Mouse (Mus musculus): ENCODE results near the gene Slc9a8. TPM values are rescaled to one million over a fixed set of nuclear protein-coding genes. Genes with fewer than 3 reads are reported as not detected.
A peak's percentile ranks its signal among the peaks of the same experiment; 100 is the strongest.

Slc9a8 gene
- polyA plus RNA-seq (2016; fragmentation: Nextera tagmentation; extraction: Ambion mirVana): 24.2 and 24.3 TPM in 2 replicates

GRCm38 (mm10) chr2:167421330-167422149 lies at the start of gene Slc9a8:
TSS of gene Slc9a8 (plus strand) at chr2:167421712.
- H3K4me3 ChIP-seq: peak within 1 kb of the TSS; percentile 84
- under 1% methylated on average over 60 of the region's 66 CpGs for WGBS
- H3K4me1 ChIP-seq: peaks cover 19% of the 10 kb centered on the region
- H3K9ac ChIP-seq: peak within 1 kb of the TSS; percentile 94
- peak; percentile 97 for ATAC-seq (ENCODE audit: low FRiP score)
- no peaks in the 10 kb centered on the region for H3K27me3 ChIP-seq
- H3K9me3 ChIP-seq (replicated peaks): no peaks in the 10 kb centered on the region
- peaks cover 29% of the 10 kb centered on the region for H3K36me3 ChIP-seq
- H3K4me2 ChIP-seq (replicated peaks): peak within 1 kb of the TSS; percentile 78
- peak within 1 kb of the TSS; percentile 98 for H3K27ac ChIP-seq

GRCm38 (mm10) chr2:167373266-167373665 lies 48.2 kb upstream of the Slc9a8 start:
- H3K9me3 ChIP-seq (replicated peaks): no peaks in the 10 kb centered on the region
- H3K4me3 ChIP-seq: no peak overlapping the region
- WGBS: 82% methylated on average over 5 of the region's 5 CpGs
- no peak overlapping the region for H3K27ac ChIP-seq
- ATAC-seq (ENCODE audit: low FRiP score): no peak
- no peak overlapping the region for H3K4me2 ChIP-seq (replicated peaks)
- H3K9ac ChIP-seq: no peak overlapping the region
- no peaks in the 10 kb centered on the region for H3K27me3 ChIP-seq
- no peaks in the 10 kb centered on the region for H3K4me1 ChIP-seq
- H3K36me3 ChIP-seq: no peaks in the 10 kb centered on the region

DNA sequence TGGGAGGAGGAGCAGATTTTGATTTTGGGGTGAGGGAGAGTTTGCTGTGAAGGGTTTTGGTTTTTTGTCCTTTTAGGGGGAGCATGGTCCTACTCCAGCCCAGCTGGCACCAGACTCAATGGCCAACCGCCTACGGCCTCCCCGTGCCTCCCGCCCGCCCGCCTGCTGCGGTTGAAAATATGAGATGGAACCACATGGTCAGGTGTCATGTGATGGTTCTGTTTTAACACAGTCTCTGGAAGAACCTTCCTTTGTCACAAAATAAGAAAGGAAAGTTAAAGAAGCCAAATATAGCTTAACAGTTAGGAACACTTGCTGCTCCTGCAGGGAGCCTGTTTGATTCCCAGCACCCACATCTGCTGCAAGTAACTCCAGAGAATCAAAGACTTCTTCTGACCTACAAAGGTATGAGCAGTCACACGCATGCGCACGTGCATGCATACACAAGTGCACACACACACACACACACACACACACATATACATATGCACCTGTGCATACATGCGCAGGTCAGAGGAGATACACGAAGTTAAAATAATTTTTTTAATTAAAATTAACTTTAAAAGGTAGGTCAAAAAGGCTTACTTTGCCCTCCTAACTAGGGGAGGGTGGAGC lies 47.2 kb upstream of the Slc9a8 start:
- Histone ChIP-seq H3K4me2 (replicated peaks) (no peak overlapping the region), H3K9ac (no peak overlapping the region), H3K9me3 (replicated peaks) (no peaks in the 10 kb centered on the region), H3K36me3 (no peaks in the 10 kb centered on the region), H3K27ac (no peak overlapping the region), H3K27me3 (no peaks in the 10 kb centered on the region), H3K4me1 (no peaks in the 10 kb centered on the region), H3K4me3 (no peak overlapping the region)
- no peak for ATAC-seq (ENCODE audit: low FRiP score)
- 93% methylated on average over 12 of the region's 12 CpGs for WGBS

GRCm38 (mm10) chr2:167375135-167375534 lies 46.4 kb upstream of the Slc9a8 start:
- Histone ChIP-seq H3K9ac (no peak overlapping the region), H3K27ac (no peak overlapping the region), H3K4me2 (replicated peaks) (no peak overlapping the region), H3K4me1 (no peaks in the 10 kb centered on the region), H3K27me3 (no peaks in the 10 kb centered on the region), H3K36me3 (no peaks in the 10 kb centered on the region), H3K4me3 (no peak overlapping the region), H3K9me3 (replicated peaks) (no peaks in the 10 kb centered on the region)
- 76% methylated on average over 9 of the region's 9 CpGs for WGBS
- ATAC-seq (ENCODE audit: low FRiP score): no peak

DNA sequence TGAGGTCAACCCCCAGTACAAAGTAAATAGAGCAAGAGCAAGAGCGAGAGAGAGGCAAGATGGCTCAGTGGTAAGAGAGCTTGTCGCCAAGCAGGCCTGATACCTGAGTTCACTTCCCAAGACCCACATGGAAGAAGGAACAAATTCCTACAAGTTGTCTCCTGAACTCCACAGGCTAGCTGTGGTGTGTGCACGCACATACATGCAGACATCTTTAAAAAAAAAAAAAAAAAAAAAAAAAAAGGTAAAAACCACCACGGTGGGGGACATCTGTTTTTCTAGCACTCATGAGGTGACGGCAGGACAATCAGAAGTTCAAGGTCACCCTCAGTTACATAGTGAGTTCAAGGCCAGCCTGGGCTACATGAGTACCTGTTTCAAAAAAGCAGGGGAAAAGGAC lies 45.8 kb upstream of the Slc9a8 start:
- Histone ChIP-seq H3K9ac (no peak overlapping the region), H3K36me3 (no peaks in the 10 kb centered on the region), H3K4me1 (peaks cover 5% of the 10 kb centered on the region; the same call in 1 of the 2 replicates), H3K27ac (no peak overlapping the region), H3K4me3 (no peak overlapping the region), H3K27me3 (no peaks in the 10 kb centered on the region), H3K9me3 (replicated peaks) (no peaks in the 10 kb centered on the region), H3K4me2 (replicated peaks) (no peak overlapping the region)
- 91% methylated on average over 5 of the region's 5 CpGs for WGBS
- ATAC-seq (ENCODE audit: low FRiP score): no peak

GRCm38 (mm10) chr2:167376160-167376564 lies 45.4 kb upstream of the Slc9a8 start:
- no peak overlapping the region for H3K4me3 ChIP-seq
- H3K9me3 ChIP-seq (replicated peaks): no peaks in the 10 kb centered on the region
- H3K36me3 ChIP-seq: no peaks in the 10 kb centered on the region
- H3K4me2 ChIP-seq (replicated peaks): no peak overlapping the region
- peaks cover 8% of the 10 kb centered on the region; the same call in 1 of the 2 replicates for H3K4me1 ChIP-seq
- no peaks in the 10 kb centered on the region for H3K27me3 ChIP-seq
- ATAC-seq (ENCODE audit: low FRiP score): no peak
- no peak overlapping the region for H3K9ac ChIP-seq
- no peak overlapping the region for H3K27ac ChIP-seq
- 74% methylated on average over 8 of the region's 8 CpGs for WGBS

DNA sequence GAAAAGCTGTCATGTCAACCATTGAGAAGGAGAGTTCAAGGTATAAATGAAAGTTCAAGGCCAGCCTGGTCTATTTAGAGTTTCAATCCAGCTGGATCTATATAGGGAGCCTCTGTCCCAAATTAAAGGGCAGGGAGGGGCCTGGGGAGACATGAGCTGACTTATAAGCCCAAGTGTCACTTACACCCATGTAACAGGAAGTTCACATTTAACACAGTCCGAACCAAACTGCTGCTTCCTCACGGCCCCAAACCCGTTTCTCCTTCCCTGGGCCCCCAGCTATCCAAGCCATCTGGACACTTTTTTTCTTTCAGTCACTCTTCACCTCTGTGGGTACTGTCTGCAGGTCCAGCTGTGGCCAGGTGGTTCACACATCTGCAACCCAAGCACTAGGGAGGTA lies 43.8 kb upstream of the Slc9a8 start:
- WGBS: 58% methylated on average over 3 of the region's 3 CpGs
- H3K9me3 ChIP-seq (replicated peaks): no peaks in the 10 kb centered on the region
- no peak for ATAC-seq (ENCODE audit: low FRiP score)
- no peak overlapping the region for H3K9ac ChIP-seq
- no peaks in the 10 kb centered on the region for H3K27me3 ChIP-seq
- H3K4me3 ChIP-seq: no peak overlapping the region
- no peak overlapping the region for H3K4me2 ChIP-seq (replicated peaks)
- H3K36me3 ChIP-seq: no peaks in the 10 kb centered on the region
- no peak overlapping the region for H3K27ac ChIP-seq
- H3K4me1 ChIP-seq: peaks cover 8% of the 10 kb centered on the region; the same call in 1 of the 2 replicates

DNA sequence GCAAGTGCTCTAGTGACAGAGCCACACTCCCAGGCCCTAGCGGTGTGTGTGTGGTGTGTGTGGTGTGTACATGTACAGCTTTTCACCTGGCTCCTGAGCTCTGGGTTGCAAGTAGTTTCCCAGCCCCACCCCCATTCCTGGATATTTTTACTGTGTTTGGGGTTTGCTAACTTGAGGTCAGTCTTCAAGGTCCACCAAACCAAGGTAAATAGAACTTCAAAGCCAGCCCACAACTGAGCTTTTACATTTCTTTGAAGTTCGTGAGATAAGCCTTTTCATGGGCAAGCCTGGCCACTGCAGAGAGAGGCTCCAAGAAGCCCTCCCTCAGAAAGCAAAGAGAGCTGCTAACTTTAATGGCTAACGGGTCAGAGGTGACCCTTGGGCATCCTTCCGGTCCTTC lies 42.5 kb upstream of the Slc9a8 start:
- no peak overlapping the region for H3K4me2 ChIP-seq (replicated peaks)
- H3K9ac ChIP-seq: no peak overlapping the region
- no peaks in the 10 kb centered on the region for H3K9me3 ChIP-seq (replicated peaks)
- H3K27me3 ChIP-seq: no peaks in the 10 kb centered on the region
- no peak for ATAC-seq (ENCODE audit: low FRiP score)
- no peak overlapping the region for H3K4me3 ChIP-seq
- no peak overlapping the region for H3K27ac ChIP-seq
- H3K36me3 ChIP-seq: no peaks in the 10 kb centered on the region
- peaks cover 8% of the 10 kb centered on the region; the same call in 1 of the 2 replicates for H3K4me1 ChIP-seq
- 39% methylated on average over 4 of the region's 4 CpGs for WGBS

DNA sequence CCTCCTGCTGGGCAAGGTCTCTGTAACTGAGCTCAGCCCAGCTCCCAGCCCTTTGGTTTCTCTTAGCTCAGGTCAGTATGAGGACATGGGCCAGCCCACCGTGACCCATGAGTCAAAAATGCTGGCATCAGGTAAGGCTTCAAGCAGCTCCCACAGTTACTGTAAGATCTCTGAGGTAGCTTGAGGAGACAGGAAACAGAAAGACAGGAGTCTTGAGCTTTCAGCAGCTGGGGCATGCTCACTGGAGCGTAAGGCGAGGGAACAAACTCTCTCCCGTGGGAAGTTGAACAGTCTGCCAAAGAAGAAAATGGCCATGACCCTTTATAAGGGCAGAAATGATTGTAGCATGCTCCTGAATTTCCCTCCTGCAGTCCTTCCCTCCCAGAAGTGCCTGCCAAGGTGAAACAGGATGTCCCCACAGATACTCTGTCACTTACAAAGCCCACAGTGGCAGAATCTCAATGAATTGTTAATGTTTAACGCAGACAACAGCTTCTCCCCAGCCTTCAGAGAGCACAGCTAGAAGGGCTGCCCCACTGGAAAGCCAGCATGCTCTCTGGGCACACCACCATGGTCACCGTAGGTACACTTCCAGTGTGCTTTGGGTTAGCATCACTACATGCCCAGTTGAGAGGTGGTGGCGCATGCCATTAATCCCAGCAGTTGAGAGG lies 40.8 kb upstream of the Slc9a8 start:
- no peak overlapping the region for H3K4me2 ChIP-seq (replicated peaks)
- ATAC-seq (ENCODE audit: low FRiP score): no peak
- no peaks in the 10 kb centered on the region for H3K27me3 ChIP-seq
- H3K27ac ChIP-seq: no peak overlapping the region
- WGBS: 46% methylated on average over 7 of the region's 7 CpGs
- no peak overlapping the region for H3K4me3 ChIP-seq
- peaks cover 8% of the 10 kb centered on the region; the same call in 1 of the 2 replicates for H3K4me1 ChIP-seq
- no peak overlapping the region for H3K9ac ChIP-seq
- no peaks in the 10 kb centered on the region for H3K36me3 ChIP-seq
- H3K9me3 ChIP-seq (replicated peaks): no peaks in the 10 kb centered on the region

DNA sequence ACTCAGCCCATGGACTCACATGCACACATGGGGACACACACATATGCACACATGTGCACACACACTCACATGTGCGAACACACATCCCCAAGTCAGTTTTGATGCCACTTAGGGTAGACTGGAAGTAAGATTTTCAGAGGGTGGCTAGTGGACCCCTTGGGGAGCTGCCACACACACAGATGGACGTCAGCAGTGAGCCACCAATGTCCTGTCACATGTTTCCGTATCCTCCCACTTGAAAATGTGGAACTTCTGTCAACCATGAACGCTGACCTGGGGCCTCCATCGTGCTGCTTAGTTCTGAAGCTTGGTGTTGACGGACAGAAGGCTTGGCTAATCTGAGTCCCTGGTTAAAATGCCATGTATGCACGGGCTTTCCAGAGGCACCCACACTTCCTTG lies 39.9 kb upstream of the Slc9a8 start:
- H3K9ac ChIP-seq: no peak overlapping the region
- no peak for ATAC-seq (ENCODE audit: low FRiP score)
- no peaks in the 10 kb centered on the region for H3K36me3 ChIP-seq
- H3K4me2 ChIP-seq (replicated peaks): no peak overlapping the region
- WGBS: 79% methylated on average over 7 of the region's 7 CpGs
- H3K4me3 ChIP-seq: no peak overlapping the region
- peaks cover 8% of the 10 kb centered on the region; the same call in 1 of the 2 replicates for H3K4me1 ChIP-seq
- H3K27me3 ChIP-seq: no peaks in the 10 kb centered on the region
- no peaks in the 10 kb centered on the region for H3K9me3 ChIP-seq (replicated peaks)
- H3K27ac ChIP-seq: no peak overlapping the region

GRCm38 (mm10) chr2:167382389-167382788 lies 39.1 kb upstream of the Slc9a8 start:
- no peaks in the 10 kb centered on the region for H3K27me3 ChIP-seq
- H3K4me1 ChIP-seq: peaks cover 8% of the 10 kb centered on the region; the same call in 1 of the 2 replicates
- no peaks in the 10 kb centered on the region for H3K9me3 ChIP-seq (replicated peaks)
- no peak overlapping the region for H3K27ac ChIP-seq
- no peak for ATAC-seq (ENCODE audit: low FRiP score)
- no peak overlapping the region for H3K9ac ChIP-seq
- 89% methylated on average over 7 of the region's 7 CpGs for WGBS
- no peak overlapping the region for H3K4me2 ChIP-seq (replicated peaks)
- no peak overlapping the region for H3K4me3 ChIP-seq
- no peaks in the 10 kb centered on the region for H3K36me3 ChIP-seq

- no peak for ATAC-seq (ENCODE audit: low FRiP score)
- Histone ChIP-seq H3K9me3 (replicated peaks) (no peaks in the 10 kb centered on the region), H3K36me3 (no peaks in the 10 kb centered on the region), H3K4me3 (no peak overlapping the region), H3K9ac (no peak overlapping the region), H3K4me2 (replicated peaks) (no peak overlapping the region), H3K27me3 (no peaks in the 10 kb centered on the region), H3K27ac (no peak overlapping the region), H3K4me1 (peaks cover 8% of the 10 kb centered on the region; the same call in 1 of the 2 replicates)
- 87% methylated on average over 13 of the region's 13 CpGs for WGBS
These were observed 37.8 kb upstream of the Slc9a8 start for GRCm38 (mm10) chr2:167383666-167384083.
